In the genomic region with DNA sequence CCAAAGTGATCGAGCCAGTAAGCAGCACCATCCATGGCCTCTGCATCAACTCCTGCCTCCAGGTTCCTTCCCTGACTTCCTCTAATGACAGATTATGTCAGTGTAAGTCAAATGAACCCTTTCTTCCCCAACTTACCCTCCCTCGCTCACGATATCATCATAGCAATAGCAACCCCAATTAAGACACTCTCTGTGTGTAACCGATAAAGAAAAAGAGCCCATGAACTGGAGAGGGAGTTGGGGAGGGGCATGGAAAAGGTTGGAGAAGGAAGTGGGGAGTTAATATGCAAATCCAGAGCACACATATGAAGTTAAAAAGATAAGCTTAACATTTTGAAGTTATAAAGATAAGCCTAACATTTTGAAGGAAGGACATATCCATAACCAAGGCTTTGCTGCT, we compare ENCODE assay signal across 22 mouse cellular contexts.
DNase-seq lines count a peak whose midpoint lies in the region; ATAC-seq lines count a peak whose summit lies in the region.
"Had no signal": no experiment of that assay in that cellular context is flagged by ENCODE, and none has a peak within 500 bp of the region (broad histone marks: within the 10 kb centered on the region; RNA-seq: fewer than 3 reads in every experiment).

No protein-coding gene starts in this region.

- no peaks in the 10 kb centered on the region for H3K27me3 ChIP-seq in liver, embryonic 11.5 days (replicated peaks; ENCODE audit: control insufficient read depth, insufficient read depth, low read length)
- H3K27me3 ChIP-seq in liver, embryonic 15.5 days, result no peaks in the 10 kb centered on the region
- H3K27me3 ChIP-seq: embryonic facial prominence, embryonic 15.5 days; hindbrain, embryonic 12.5 days had no signal

- no peak overlapping the region for H3K9ac ChIP-seq in liver, embryonic 11.5 days (ENCODE audit: low read depth, low read length)
- no peak overlapping the region for H3K9ac ChIP-seq in liver, embryonic 15.5 days
- H3K9ac ChIP-seq: embryonic facial prominence, embryonic 15.5 days; hindbrain, embryonic 12.5 days had no signal

- H3K4me2 ChIP-seq in liver, embryonic 11.5 days, result no peak overlapping the region
- H3K4me2 ChIP-seq in liver, embryonic 15.5 days, result peak overlapping the region; percentile 11
- H3K4me2 ChIP-seq: embryonic facial prominence, embryonic 15.5 days; hindbrain, embryonic 12.5 days had no signal

- peak; percentile 24; the same call in 1 of the 2 replicates for ATAC-seq in liver, embryonic 11.5 days (replicated peaks; ENCODE audit: low FRiP score)
- peak; percentile 45 for ATAC-seq in liver, embryonic 15.5 days (ENCODE audit: insufficient read depth)
- peak; percentile 27 for ATAC-seq in megakaryocyte-erythroid progenitor cell, adult 5-6 weeks (replicated peaks; ENCODE audit: low FRiP score, low TSS enrichment, poor library complexity, severe bottlenecking)
- ATAC-seq: forebrain, embryonic 14.5 days had no signal

- WGBS in liver, embryonic 11.5 days, result 62% methylated on average over 4 of the region's 4 CpGs
- 24% methylated on average over 4 of the region's 4 CpGs for WGBS in liver, embryonic 15.5 days (ENCODE audit: insufficient replicate concordance)

- H3K4me1 ChIP-seq in liver, embryonic 11.5 days (replicated peaks; ENCODE audit: control insufficient read depth, insufficient read depth, low read length), result peaks cover 36% of the 10 kb centered on the region
- peaks cover 71% of the 10 kb centered on the region for H3K4me1 ChIP-seq in liver, embryonic 15.5 days (replicated peaks)

- H3K36me3 ChIP-seq in liver, embryonic 11.5 days (ENCODE audit: control insufficient read depth, insufficient read depth, low read length), result no peaks in the 10 kb centered on the region
- H3K36me3 ChIP-seq in liver, embryonic 15.5 days (replicated peaks), result no peaks in the 10 kb centered on the region
- H3K36me3 ChIP-seq: embryonic facial prominence, embryonic 15.5 days; forebrain, embryonic 10.5 days; heart, embryonic 10.5 days; hindbrain, embryonic 12.5 days had no signal

- DNase-seq in c-Kit-negative CD71-positive TER-119-positive erythroid progenitor cells, embryonic 14.5 days (ENCODE audit: low read depth, low spot score), result peak; percentile 25
- DNase-seq in liver, embryonic 11.5 days (ENCODE audit: low spot score), result no peak
- DNase-seq in left cerebral cortex, adult 11 months (ENCODE audit: low spot score), result no peak
- DNase-seq in urinary bladder, postnatal 36 days (ENCODE audit: low spot score in 2 of 2), result no peak
- DNase-seq in heart, adult 18-20 months, result no peak
- DNase-seq: adrenal gland, postnatal 14 days; cerebellum, adult 11 months; cerebellum, adult 8-10 months; cerebellum, postnatal 14 days; embryo, embryonic 11 days; gastrocnemius, postnatal 36 days; heart, adult 11 months; heart, postnatal 10 days; heart, postnatal 4 days had no signal

- no peak overlapping the region for H3K4me3 ChIP-seq in liver, embryonic 11.5 days (ENCODE audit: low read depth, low read length)
- H3K4me3 ChIP-seq in liver, embryonic 15.5 days (replicated peaks), result no peak overlapping the region
- H3K4me3 ChIP-seq: embryonic facial prominence, embryonic 15.5 days; erythroblast, embryonic 14.5 days; forebrain, embryonic 10.5 days; heart, embryonic 10.5 days; hindbrain, embryonic 12.5 days had no signal

- no peaks in the 10 kb centered on the region for H3K9me3 ChIP-seq in liver, embryonic 11.5 days (ENCODE audit: control insufficient read depth, low read length)
- no peaks in the 10 kb centered on the region for H3K9me3 ChIP-seq in liver, embryonic 15.5 days (replicated peaks)
- H3K9me3 ChIP-seq: embryonic facial prominence, embryonic 15.5 days; heart, embryonic 10.5 days; hindbrain, embryonic 12.5 days had no signal

- peak overlapping the region; percentile 36; the same call in 1 of the 2 replicates for H3K27ac ChIP-seq in liver, embryonic 11.5 days (ENCODE audit: low read depth, low read length)
- H3K27ac ChIP-seq in liver, embryonic 15.5 days (replicated peaks), result peak overlapping the region; percentile 88
- H3K27ac ChIP-seq: embryonic facial prominence, embryonic 15.5 days; forebrain, embryonic 10.5 days; heart, embryonic 10.5 days; hindbrain, embryonic 12.5 days had no signal
